In genomic region chr13:54051641-54052040, GRCm38 (mm10) we compare ENCODE assay signal across 30 mouse cellular contexts. TPM values are rescaled to one million over a fixed set of nuclear protein-coding genes. Genes with fewer than 3 reads are reported as not detected.
A peak's percentile ranks its signal among the peaks of the same experiment; 100 is the strongest.
DNase-seq lines count a peak whose midpoint lies in the region; ATAC-seq and TF ChIP-seq lines count a peak whose summit lies in the region.
"Had no signal": no experiment of that assay in that cellular context is flagged by ENCODE, and none has a peak within 500 bp of the region (broad histone marks: within the 10 kb centered on the region; RNA-seq: fewer than 3 reads in every experiment).

No protein-coding gene starts in this region.

- H3K4me3 ChIP-seq in forebrain, embryonic 14.5 days (ENCODE audit: low read depth, low read length), result no peak overlapping the region
- no peak overlapping the region for H3K4me3 ChIP-seq in forebrain, embryonic 12.5 days (replicated peaks)
- H3K4me3 ChIP-seq in left cerebral cortex, adult 2 months, result peak overlapping the region; percentile 62
- peak overlapping the region; percentile 33 for H3K4me3 ChIP-seq in cortical plate, adult 2 months (ENCODE audit: insufficient read depth, low read length)
- H3K4me3 ChIP-seq: embryonic facial prominence, embryonic 12.5 days; heart, embryonic 13.5 days; hindbrain, embryonic 10.5 days; liver, embryonic 12.5 days; neural tube, embryonic 13.5 days; stomach, embryonic 15.5 days had no signal

- no peak for TF ChIP-seq CTCF in left cerebral cortex, adult 2 months (IDR thresholded peaks at IDR 0.05)
- TF ChIP-seq CTCF in cortical plate, adult 2 months (IDR thresholded peaks at IDR 0.05; ENCODE audit: extremely low read depth, insufficient read depth, low read length), result no peak

- peak overlapping the region; percentile 16; the same call in 1 of the 2 replicates for H3K4me2 ChIP-seq in forebrain, embryonic 14.5 days (ENCODE audit: low read length)
- no peak overlapping the region for H3K4me2 ChIP-seq in forebrain, embryonic 12.5 days
- H3K4me2 ChIP-seq: embryonic facial prominence, embryonic 12.5 days; heart, embryonic 13.5 days; liver, embryonic 12.5 days; neural tube, embryonic 13.5 days; stomach, embryonic 15.5 days had no signal

- peaks cover 7% of the 10 kb centered on the region for H3K4me1 ChIP-seq in forebrain, embryonic 14.5 days (ENCODE audit: control insufficient read depth, insufficient read depth, low read length)
- H3K4me1 ChIP-seq in forebrain, embryonic 12.5 days, result peaks cover 17% of the 10 kb centered on the region
- H3K4me1 ChIP-seq in cortical plate, adult 2 months (ENCODE audit: control insufficient read depth, insufficient read depth, low read length), result no peaks in the 10 kb centered on the region; the same call in 1 of the 2 replicates
- H3K4me1 ChIP-seq: stomach, embryonic 15.5 days had no signal

- H3K27me3 ChIP-seq in forebrain, embryonic 14.5 days (replicated peaks; ENCODE audit: control insufficient read depth, insufficient read depth, low read length), result peaks cover 9% of the 10 kb centered on the region
- H3K27me3 ChIP-seq in forebrain, embryonic 12.5 days, result peaks cover 32% of the 10 kb centered on the region

- WGBS in forebrain, embryonic 14.5 days, result 47% methylated on average over 7 of the region's 7 CpGs
- WGBS in forebrain, embryonic 12.5 days, result 41% methylated on average over 7 of the region's 7 CpGs

- H3K36me3 ChIP-seq in forebrain, embryonic 14.5 days (ENCODE audit: control insufficient read depth, insufficient read depth, low read length), result no peaks in the 10 kb centered on the region
- H3K36me3 ChIP-seq in forebrain, embryonic 12.5 days (replicated peaks), result no peaks in the 10 kb centered on the region
- H3K36me3 ChIP-seq: embryonic facial prominence, embryonic 12.5 days; G1E; heart, embryonic 13.5 days; hindbrain, embryonic 10.5 days; liver, embryonic 12.5 days; neural tube, embryonic 13.5 days; stomach, embryonic 15.5 days had no signal

- H3K9ac ChIP-seq in forebrain, embryonic 14.5 days (ENCODE audit: low read length), result no peak overlapping the region
- no peak overlapping the region for H3K9ac ChIP-seq in forebrain, embryonic 12.5 days
- H3K9ac ChIP-seq: embryonic facial prominence, embryonic 12.5 days; heart, embryonic 13.5 days; liver, embryonic 12.5 days; liver, postnatal 0 days; neural tube, embryonic 13.5 days; stomach, embryonic 15.5 days had no signal

- ATAC-seq in forebrain, embryonic 14.5 days, result no peak
- ATAC-seq in forebrain, embryonic 12.5 days (ENCODE audit: low FRiP score), result no peak
- ATAC-seq: intestine, postnatal 0 days; liver, embryonic 12.5 days; liver, postnatal 0 days; Patski had no signal

- no peak overlapping the region for H3K27ac ChIP-seq in forebrain, embryonic 14.5 days (ENCODE audit: low read depth, low read length)
- H3K27ac ChIP-seq in forebrain, embryonic 12.5 days, result no peak overlapping the region
- no peak overlapping the region for H3K27ac ChIP-seq in left cerebral cortex, adult 2 months
- no peak overlapping the region for H3K27ac ChIP-seq in cortical plate, adult 2 months (ENCODE audit: insufficient read depth, low read length)
- H3K27ac ChIP-seq: embryonic facial prominence, embryonic 12.5 days; heart, embryonic 13.5 days; hindbrain, embryonic 10.5 days; liver, embryonic 12.5 days; neural tube, embryonic 13.5 days; stomach, embryonic 15.5 days had no signal

- H3K9me3 ChIP-seq in forebrain, embryonic 14.5 days (replicated peaks; ENCODE audit: control insufficient read depth, low read length), result no peaks in the 10 kb centered on the region
- no peaks in the 10 kb centered on the region for H3K9me3 ChIP-seq in forebrain, embryonic 12.5 days
- H3K9me3 ChIP-seq: embryonic facial prominence, embryonic 12.5 days; heart, embryonic 13.5 days; hindbrain, embryonic 10.5 days; liver, embryonic 12.5 days; neural tube, embryonic 13.5 days; stomach, embryonic 15.5 days had no signal

- TF ChIP-seq POLR2A in cortical plate, adult 2 months (IDR thresholded peaks at IDR 0.05; ENCODE audit: extremely low read depth, insufficient read depth, low read length), result no peak

- intact Hi-C loops in left cerebral cortex, adult 2 months (cut with DNase I), result loop anchor here (10.0 kb wide), 1 partner anchor 127 kb away; no protein-coding TSS in a partner anchor
- intact Hi-C loops in left cerebral cortex, postnatal 14 days (cut with DNase I), result no loop called here

- DNase-seq in forebrain, embryonic 14.5 days (ENCODE audit: low spot score), result no peak
- DNase-seq in left cerebral cortex, adult 2 months (ENCODE audit: extremely low spot score in 1 of 2, low spot score in 2 of 2), result no peak
- DNase-seq in left cerebral cortex, postnatal 14 days (ENCODE audit: low spot score in 2 of 2), result no peak
- peak; percentile 84 for DNase-seq in retina, postnatal 1 day
- no peak for DNase-seq in thymus, postnatal 4 days
- DNase-seq: adrenal gland, postnatal 10 days; cerebellum, adult 11 months; cerebellum, adult 9-10 months; cerebellum, postnatal 36 days; embryo, embryonic 11 days; heart, postnatal 10 days; kidney, adult 9 months; kidney, postnatal 14 days; left cerebral cortex, postnatal 4 days; liver, postnatal 0 days; lung, postnatal 36 days; right cerebral cortex, postnatal 14 days had no signal

RNA-seq across cellular contexts. Expression of gene Drd1, which starts 3.9 kb away (rescaled TPM):
- 5.1 and 8.3 TPM in 2 replicates for polyA plus RNA-seq in forebrain, embryonic 14.5 days (2014; fragmentation: Nextera tagmentation; extraction: Ambion mirVana)
- 0.41 and 0.49 TPM in 2 replicates for polyA plus RNA-seq in forebrain, embryonic 12.5 days (2016; fragmentation: Nextera tagmentation; extraction: Ambion mirVana)
- 10 to 100 TPM; 30.0 to 34.8 TPM for total RNA-seq in left cerebral cortex, adult 2 months (2021)
- 10 to 100 TPM; 17.9 to 29.4 TPM for total RNA-seq in left cerebral cortex, postnatal 14 days (2021)
- 4.8 and 16.2 TPM in 2 replicates for polyA plus RNA-seq in cortical plate, adult 2 months (2012; rRNA removed)
- total RNA-seq: megakaryocyte, adult 5-6 weeks had no signal
- polyA plus RNA-seq: G1E; liver, embryonic 12.5 days; liver, postnatal 0 days; small intestine, adult 2 months had no signal

RNA-seq across cellular contexts. Expression of gene Sfxn1, which starts 20.0 kb away (rescaled TPM):
- polyA plus RNA-seq in forebrain, embryonic 14.5 days (2014; fragmentation: Nextera tagmentation; extraction: Ambion mirVana), result 88.6 and 88.8 TPM in 2 replicates
- 83.4 and 84.9 TPM in 2 replicates for polyA plus RNA-seq in forebrain, embryonic 12.5 days (2016; fragmentation: Nextera tagmentation; extraction: Ambion mirVana)
- total RNA-seq in left cerebral cortex, adult 2 months (2021), result 10 to 100 TPM; 44.6 to 46.4 TPM
- total RNA-seq in left cerebral cortex, postnatal 14 days (2021), result 10 to 100 TPM; 48.4 to 53.7 TPM
- polyA plus RNA-seq in cortical plate, adult 2 months (2012; rRNA removed), result 42.7 and 45.0 TPM in 2 replicates

Comparison
In these comparisons a context has a peak if more than half of its experiments do, and no peak if none do; other contexts are left out.
1. H3K4me3 ChIP-seq: peak in left cerebral cortex, adult 2 months (single experiment) and cortical plate, adult 2 months (single experiment); none in forebrain, embryonic 14.5 days (single experiment) and forebrain, embryonic 12.5 days (single experiment).